Mouse (Mus musculus) C2C12 (cell line): ENCODE data around the gene Lrba.

Source experiments
- CTCF ChIP-seq: IDR thresholded peaks from one replicate; pipeline ENCODE4 v1.5.1; 2011; ENCODE audit not compliant: control insufficient read depth, insufficient read depth, insufficient read length
- FOSL1 ChIP-seq: IDR thresholded peaks from one replicate; pipeline ENCODE4 v1.8.0; 2011; ENCODE audit warnings: mild to moderate bottlenecking, low read length; ENCODE audit not compliant: poor library complexity, insufficient read depth, severe bottlenecking
- MAX ChIP-seq: IDR thresholded peaks from one replicate; pipeline ENCODE4 v1.6.1; 2011; ENCODE audit warnings: mild to moderate bottlenecking, control low read depth
- MYOG ChIP-seq: IDR thresholded peaks from one replicate; pipeline ENCODE4 v1.6.1; 2011; ENCODE audit not compliant: control insufficient read depth, insufficient read length; ENCODE audit errors: extremely low read depth
- USF1 ChIP-seq: IDR thresholded peaks from one replicate; pipeline ENCODE4 v1.6.1; 2011; ENCODE audit warnings: low read depth, mild to moderate bottlenecking, control low read depth, moderate library complexity

- TF ChIP-seq MYOG (no peak), CTCF (no peak), MAX (no peak), FOSL1 (no peak), USF1 (no peak)
Measured at GRCm38 (mm10) chr3:86809646-86810045, 585.2 kb downstream of the Lrba start.
